Mouse (Mus musculus) gastrocnemius, postnatal 14 days (tissue): ENCODE data around the gene Lipc. TPM values are rescaled to one million over a fixed set of nuclear protein-coding genes. Genes with fewer than 3 reads are reported as not detected.

Experiments used
- DNase-seq: peaks from one replicate; pipeline ENCODE4 v3.0.0; 2021; ENCODE audit warnings: mixed read lengths
- intact Hi-C: fragments of 180-260 bp; cut with DNase I; formaldehyde crosslinking; loops from one replicate; pipeline ENCODE4 v1.15.1; 2025; ENCODE audit warnings: low total_unique reads
- total RNA-seq, 2 experiments: library from RNA; stranded (reverse); gene quantifications; 2 replicates each; pipeline ENCODE4 v1.2.3; 2021

Lipc gene
- total RNA-seq, 2 experiments from 2014 or later = not detected

- DNase-seq = no peak
- intact Hi-C loops = no loop called here
Observed at GRCm38 (mm10) chr9:70838132-70838911, 113.7 kb downstream of the Lipc start.

GRCm38 (mm10) chr9:70834730-70835154, 117.3 kb downstream of the Lipc start:
- DNase-seq = peak; percentile 38
- intact Hi-C loops = no loop called here

- intact Hi-C loops = no loop called here
Observed at GRCm38 (mm10) chr9:70834217-70834616, 117.8 kb downstream of the Lipc start.

GRCm38 (mm10) chr9:70833111-70833908, 118.7 kb downstream of the Lipc start:
- DNase-seq = no peak
- intact Hi-C loops = no loop called here

More at GRCm38 (mm10) chr9:70834217-70834616, 117.8 kb downstream of the Lipc start:
- DNase-seq = no peak

- no peak for DNase-seq
- intact Hi-C loops = no loop called here
Observed at GRCm38 (mm10) chr9:70832231-70832630, 119.8 kb downstream of the Lipc start.

- no peak for DNase-seq
- intact Hi-C loops = no loop called here
Observed at GRCm38 (mm10) chr9:70830844-70831529, 121.0 kb downstream of the Lipc start.

GRCm38 (mm10) chr9:70829784-70830488, 122.1 kb downstream of the Lipc start:
- intact Hi-C loops = no loop called here
- DNase-seq = no peak

- intact Hi-C loops = no loop called here
- no peak for DNase-seq
Observed at GRCm38 (mm10) chr9:70827911-70828310, 124.1 kb downstream of the Lipc start.

- intact Hi-C loops = no loop called here
- no peak for DNase-seq
Observed at GRCm38 (mm10) chr9:70824103-70824502, 127.9 kb downstream of the Lipc start.

- intact Hi-C loops = no loop called here
- no peak for DNase-seq
Observed at GRCm38 (mm10) chr9:70818739-70819138, 133.3 kb downstream of the Lipc start.

- DNase-seq = no peak
- intact Hi-C loops = no loop called here
Observed at GRCm38 (mm10) chr9:70817396-70817795, 134.6 kb downstream of the Lipc start.

GRCm38 (mm10) chr9:70816701-70817305, 135.2 kb downstream of the Lipc start:
- intact Hi-C loops = no loop called here
- DNase-seq = no peak

GRCm38 (mm10) chr9:70812551-70812950, 139.5 kb downstream of the Lipc start:
- no peak for DNase-seq
- intact Hi-C loops = no loop called here

GRCm38 (mm10) chr9:70807714-70808113, 144.3 kb downstream of the Lipc start:
- peak; percentile 26 for DNase-seq
- intact Hi-C loops = no loop called here

GRCm38 (mm10) chr9:70806069-70806468, 146.0 kb downstream of the Lipc start:
- intact Hi-C loops = no loop called here
- DNase-seq = no peak

- intact Hi-C loops = no loop called here
- no peak for DNase-seq
Observed at GRCm38 (mm10) chr9:70802816-70803215, 149.2 kb downstream of the Lipc start.

- no peak for DNase-seq
- intact Hi-C loops = no loop called here
Observed at GRCm38 (mm10) chr9:70801761-70802160, 150.3 kb downstream of the Lipc start.

- intact Hi-C loops = no loop called here
- no peak for DNase-seq
Observed at GRCm38 (mm10) chr9:70800588-70801315, 151.3 kb downstream of the Lipc start.

- intact Hi-C loops = no loop called here
- no peak for DNase-seq
Observed at GRCm38 (mm10) chr9:70795439-70795757, 156.6 kb downstream of the Lipc start.
